Mouse (Mus musculus) cerebellum, adult 8-10 months (tissue): ENCODE results near the gene Ms4a13.
"Not testable (repeated sequence)": the region's sequence is repeated elsewhere in the genome, so short reads cannot be mapped to it uniquely, and the experiment has no call there.

Experiments used
- DNase-seq: peaks from one replicate; pipeline ENCODE4 v3.0.0; 2022

Ms4a13 gene

GRCm38 (mm10) chr19:11196546-11196945, at the start of gene Ms4a13:
Ms4a13 (minus strand) TSS chr19:11196737.
- DNase-seq: no peak

DNA sequence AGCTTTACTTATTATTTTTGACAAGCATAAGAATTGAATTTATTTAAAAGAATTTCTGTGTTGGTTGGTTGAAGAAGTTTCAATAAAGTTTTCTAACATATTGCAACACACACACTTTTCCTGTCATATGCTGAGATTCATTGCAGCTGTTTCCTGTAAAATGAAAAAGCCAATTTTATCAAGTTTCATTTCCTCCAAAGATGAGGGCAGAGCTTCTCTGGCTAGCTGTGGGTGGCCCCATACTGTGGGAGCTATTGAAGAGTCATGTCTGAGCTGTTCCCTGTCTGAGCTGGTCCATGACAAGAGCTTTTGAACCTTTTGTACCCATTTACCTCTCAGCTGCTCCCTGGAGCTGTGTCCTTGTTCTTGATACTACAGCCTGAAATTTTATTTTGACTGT, 47.7 kb upstream of the Ms4a13 start:
- no peak for DNase-seq

DNA sequence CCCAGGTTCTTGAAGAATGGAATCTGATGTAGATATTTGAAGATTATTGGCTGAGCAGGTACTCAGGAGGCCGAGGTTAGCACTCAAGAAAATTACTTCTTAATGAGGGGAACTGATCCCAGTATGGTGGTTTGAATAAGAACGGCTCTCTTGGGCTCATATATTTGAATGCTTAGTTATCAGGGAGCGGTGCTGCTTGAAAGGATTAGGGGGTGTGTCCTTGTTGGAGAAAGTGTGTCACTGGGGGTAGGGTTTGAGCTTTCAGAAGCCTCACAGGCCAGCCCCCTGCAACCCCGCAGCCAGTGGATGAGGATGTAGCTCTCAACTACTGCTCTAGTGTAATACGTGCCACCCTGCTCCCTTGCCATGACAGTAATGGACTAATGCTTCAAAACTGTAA, 46.0 kb upstream of the Ms4a13 start:
- DNase-seq: no peak

- no peak for DNase-seq
Observed at GRCm38 (mm10) chr19:11235820-11236219, 39.3 kb upstream of the Ms4a13 start.

- DNase-seq: no peak
Observed at GRCm38 (mm10) chr19:11234921-11235735, 38.6 kb upstream of the Ms4a13 start.

DNA sequence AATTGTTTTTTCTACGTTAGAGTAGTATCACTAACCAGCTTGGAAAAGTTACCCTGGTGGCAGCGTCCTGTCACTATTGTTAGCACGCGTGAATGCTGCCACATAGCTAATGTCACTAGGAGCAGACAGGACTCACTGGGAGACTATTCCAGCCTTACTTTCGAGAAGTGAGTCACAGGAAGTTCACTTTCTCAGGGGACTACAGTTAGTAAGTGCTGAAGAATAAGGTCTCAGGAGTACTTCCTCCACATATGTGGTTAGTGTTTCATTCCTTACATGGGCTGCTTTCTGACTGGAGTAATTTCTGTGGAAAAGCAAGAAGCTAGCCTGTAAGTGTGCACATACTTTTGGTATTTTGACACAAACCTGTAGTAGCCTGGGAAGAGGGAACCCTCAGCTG, 37.7 kb upstream of the Ms4a13 start:
- no peak for DNase-seq

- DNase-seq: no peak
Observed at GRCm38 (mm10) chr19:11232348-11232747, 35.8 kb upstream of the Ms4a13 start, which contains the start of gene Ms4a12. Ms4a12 (minus strand) TSS chr19:11232448.

- DNase-seq: no peak
Observed at GRCm38 (mm10) chr19:11192552-11192951, 4.0 kb downstream of the Ms4a13 start.

- no peak for DNase-seq
Observed at GRCm38 (mm10) chr19:11184121-11184520, 12.4 kb downstream of the Ms4a13 start.

GRCm38 (mm10) chr19:11177464-11177863, 19.1 kb downstream of the Ms4a13 start:
- no peak for DNase-seq

DNA sequence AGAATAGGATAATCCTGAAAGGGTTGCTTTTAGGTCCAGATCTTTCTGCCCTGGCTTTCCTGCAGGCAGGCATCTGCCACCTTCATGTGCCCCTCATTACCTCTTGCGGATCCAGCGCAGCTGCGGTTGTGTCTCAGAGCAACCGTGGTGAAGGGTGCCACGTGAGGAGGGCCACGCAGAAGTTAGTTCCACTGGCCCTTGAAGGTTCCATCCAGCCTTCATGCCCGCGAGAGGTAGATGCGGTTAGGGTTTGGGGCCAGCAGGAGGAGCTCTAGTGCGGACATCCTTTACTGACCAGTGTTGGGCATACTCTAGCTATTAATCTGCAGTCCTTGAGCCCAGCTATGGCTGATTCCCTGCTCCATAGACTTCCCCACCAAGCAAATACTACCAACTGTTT, 31.4 kb downstream of the Ms4a13 start, which contains the start of gene 1700025F22Rik:
Gene 1700025F22Rik (minus strand): TSS at position 149 of the 400 bp plus-strand sequence.
- DNase-seq: no peak

DNA sequence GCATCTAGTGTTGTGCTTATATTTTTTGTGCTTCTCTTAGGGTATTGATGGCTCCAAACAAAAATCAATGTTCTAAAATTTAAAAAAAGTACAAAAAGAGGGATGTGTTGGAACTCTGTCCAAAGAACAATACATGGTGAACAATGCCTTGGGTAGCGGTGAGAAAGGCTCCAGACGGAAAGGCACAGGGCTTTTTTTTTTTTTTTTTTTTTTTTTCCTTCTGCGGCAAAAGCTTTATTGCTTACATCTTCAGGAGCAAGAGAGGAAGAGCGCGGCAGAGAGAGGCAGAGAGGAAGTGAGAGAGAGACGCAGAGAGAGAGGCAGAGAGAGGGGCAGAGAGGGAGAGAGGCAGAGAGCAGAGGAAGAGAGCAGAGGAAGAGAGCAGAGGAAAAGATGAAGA, 38.6 kb downstream of the Ms4a13 start:
- DNase-seq: not testable (repeated sequence)

DNA sequence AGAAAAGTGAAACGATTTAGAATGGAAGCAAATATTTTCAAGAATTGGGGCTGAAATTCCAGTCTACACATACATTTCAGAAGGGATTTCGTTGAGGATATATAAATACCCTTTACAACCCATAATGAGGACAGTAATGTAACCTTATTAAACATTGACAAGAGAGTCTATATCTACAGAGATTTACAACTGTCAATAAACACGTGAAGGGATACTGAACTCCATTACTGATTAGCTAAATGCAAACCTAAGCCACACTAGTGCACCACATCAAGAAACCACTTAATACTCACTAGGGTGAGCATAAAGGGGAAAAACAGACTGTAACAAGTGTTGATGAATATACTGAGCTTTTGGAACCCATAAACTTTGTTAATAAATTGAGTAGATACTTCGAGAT, 61.2 kb downstream of the Ms4a13 start:
- DNase-seq: no peak

DNA sequence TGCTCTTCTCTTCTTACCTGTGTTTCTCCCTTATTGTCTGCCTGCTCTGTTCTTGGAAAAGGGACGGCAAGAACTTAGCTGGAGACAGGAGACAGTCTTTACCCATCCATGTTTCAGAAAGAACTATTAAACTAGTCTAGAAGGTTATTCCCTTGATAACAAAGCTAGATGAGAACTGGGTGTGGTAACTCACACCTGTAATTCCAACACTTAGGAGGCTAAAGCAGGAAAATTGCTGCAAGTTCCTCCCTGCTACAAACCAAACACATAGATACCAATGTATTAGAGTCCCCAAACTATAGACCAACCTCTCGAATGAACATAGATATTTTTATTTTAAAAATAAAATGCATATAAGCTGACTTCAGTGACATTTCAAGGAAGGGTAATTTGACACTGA, 61.7 kb downstream of the Ms4a13 start:
- no peak for DNase-seq

GRCm38 (mm10) chr19:11130776-11131175, 65.8 kb downstream of the Ms4a13 start, which contains the start of gene 1700017D01Rik:
1700017D01Rik (minus strand) TSS chr19:11130876.
- DNase-seq: not testable (repeated sequence)

DNA sequence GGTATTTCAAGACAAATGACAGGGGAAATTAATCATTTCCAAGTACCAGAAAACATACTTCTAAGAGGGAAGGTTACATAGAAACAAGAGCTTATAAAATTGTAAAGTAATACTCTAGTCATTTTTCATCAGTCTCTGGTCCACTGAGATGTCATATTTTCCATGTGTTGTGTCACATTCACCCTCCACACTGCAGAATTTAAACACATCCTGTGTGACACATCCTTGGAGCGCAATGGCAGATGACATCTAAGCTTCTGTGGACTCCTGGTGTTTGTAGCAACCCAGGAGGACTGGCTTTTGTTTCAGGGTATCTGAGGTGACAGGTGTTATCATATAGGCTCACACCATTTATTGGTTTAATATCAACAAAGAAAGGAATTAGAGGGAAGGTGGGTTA, 66.8 kb downstream of the Ms4a13 start:
- no peak for DNase-seq

DNA sequence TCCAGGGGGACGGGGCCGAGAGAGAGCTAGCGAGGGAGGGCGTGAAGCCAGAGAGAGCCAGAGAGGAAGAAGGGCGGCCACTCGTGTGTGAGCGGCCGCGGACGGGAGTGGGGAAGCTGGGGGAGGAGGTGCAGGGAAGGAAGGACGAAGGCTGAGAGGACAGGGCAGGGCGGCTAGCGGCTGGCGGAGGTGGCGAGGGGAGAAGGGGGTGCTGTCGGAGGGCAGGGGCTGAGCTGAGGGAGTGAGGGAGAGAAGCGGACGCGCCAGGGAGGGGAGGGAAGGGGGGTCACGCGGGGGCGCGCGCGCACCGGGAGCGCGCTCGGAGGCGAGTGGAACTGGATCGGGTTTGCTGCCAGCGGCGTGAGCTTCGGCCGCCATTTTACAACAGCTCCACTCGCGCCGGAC, 75.5 kb downstream of the Ms4a13 start:
- DNase-seq: peak; percentile 14
